Mouse (Mus musculus) MEL (cell line): ENCODE results near the gene Aldoc.

Source experiments
- EP300 ChIP-seq, 2 experiments: IDR thresholded peaks; 2 replicates each; pipeline ENCODE4 v1.6.1; 2011; ENCODE audit warnings: improper control_type of control experiment in 2 of 2, low read length in 2 of 2, low read depth in 1 of 2, mild to moderate bottlenecking in 1 of 2
- HCFC1 ChIP-seq: IDR thresholded peaks from 2 replicates; pipeline ENCODE4 v1.6.1; 2012; ENCODE audit warnings: low read depth, mild to moderate bottlenecking, inconsistent platforms, low read length, improper control_type of control experiment, moderate library complexity
- KAT2A ChIP-seq: conservative IDR thresholded peaks from 2 replicates; pipeline ENCODE4 v1.6.1; 2012; ENCODE audit warnings: low read depth, low read length, improper control_type of control experiment, inconsistent platforms
- RCOR1 ChIP-seq: IDR thresholded peaks from 2 replicates; pipeline ENCODE4 v1.6.1; 2012; ENCODE audit warnings: low read depth, mild to moderate bottlenecking, inconsistent platforms, low read length, improper control_type of control experiment

DNA sequence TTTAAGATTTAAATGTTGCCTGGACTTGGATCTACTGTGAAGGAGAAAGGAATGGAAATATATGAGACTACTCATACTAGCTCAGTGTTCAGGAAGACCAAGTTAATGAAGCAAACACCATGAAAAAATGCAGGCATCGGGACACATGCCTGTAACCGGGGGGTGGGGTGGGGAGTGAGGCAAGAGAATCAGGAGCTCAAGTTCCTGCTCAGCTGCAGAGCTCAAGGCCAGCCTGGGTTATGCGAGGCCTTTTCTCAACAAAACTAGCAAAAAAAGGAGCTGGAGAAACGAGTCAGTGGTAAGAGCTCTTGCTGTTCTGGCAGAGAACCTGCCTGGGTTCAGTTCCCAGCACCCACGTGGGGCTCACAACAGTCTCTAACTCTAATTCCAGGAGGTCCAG, 11.2 kb downstream of the Aldoc start:
- TF ChIP-seq HCFC1, result no peak
- no peak for TF ChIP-seq RCOR1
- no peak for TF ChIP-seq KAT2A
- no peak for TF ChIP-seq EP300 (IDR thresholded peaks at IDR 0.05; ENCODE audit: low read depth in 1 of 2, low read length in 2 of 2)
